In the genomic region with DNA sequence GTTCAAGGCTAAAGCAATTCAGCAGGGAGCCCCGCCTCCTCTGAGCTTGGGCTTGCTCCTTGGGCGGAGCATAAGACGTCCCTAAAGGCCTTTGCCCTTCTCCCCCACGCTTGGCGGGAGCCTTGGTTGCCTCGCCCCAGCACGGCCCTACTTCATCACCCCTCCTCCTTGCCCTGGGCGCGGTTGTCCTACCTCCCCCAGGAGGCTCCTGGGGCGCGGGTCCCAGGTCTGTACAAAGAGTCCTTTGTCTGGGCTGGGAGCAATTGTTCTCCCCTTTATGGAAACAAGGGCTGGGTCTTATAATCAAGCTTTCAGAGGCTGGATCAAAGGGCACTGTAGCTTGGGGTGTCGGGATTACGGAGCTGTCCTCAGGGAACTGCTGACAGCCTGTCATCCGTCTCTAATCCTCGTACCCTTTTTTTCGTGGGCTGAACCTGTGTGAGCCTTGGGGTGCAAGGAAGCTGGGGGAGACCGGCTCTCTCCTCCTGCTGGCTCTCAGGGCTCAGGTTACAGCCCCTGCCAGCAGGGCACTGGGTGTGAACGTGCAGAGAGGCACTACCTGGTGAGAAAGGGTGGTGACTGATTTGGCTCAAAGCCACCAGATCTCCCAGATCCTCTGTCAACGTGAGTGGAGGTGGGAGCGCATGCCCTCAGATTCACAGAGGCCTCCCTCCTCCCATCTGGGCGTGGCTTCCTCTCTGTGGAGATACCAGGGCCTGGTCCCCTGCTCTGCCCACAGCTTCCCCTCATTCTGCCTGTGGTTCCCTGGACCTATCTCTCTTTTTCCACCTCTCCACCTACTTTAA, we compare ENCODE assay signal across 7 mouse cellular contexts. TPM values are rescaled to one million over a fixed set of nuclear protein-coding genes. Genes with fewer than 3 reads are reported as not detected.
DNase-seq lines count a peak whose midpoint lies in the region; ATAC-seq lines count a peak whose summit lies in the region.

No protein-coding gene starts in this region.

- ATAC-seq in common myeloid progenitor, adult 5-6 weeks (replicated peaks; ENCODE audit: low read depth, poor library complexity, severe bottlenecking) = peak; percentile 94
- ATAC-seq in limb, embryonic 12.5 days (ENCODE audit: insufficient number of reproducible peaks, insufficient read depth, low FRiP score, low TSS enrichment, low read depth) = peak; percentile 46
- 0 out of 2 replicates have a peak, but pooled peaks have one; percentile 32 for ATAC-seq in midbrain, embryonic 16.5 days

- H3K4me1 ChIP-seq in hindbrain, embryonic 10.5 days (replicated peaks) = peaks cover 27% of the 10 kb centered on the region
- peaks cover 24% of the 10 kb centered on the region for H3K4me1 ChIP-seq in limb, embryonic 12.5 days (replicated peaks)
- peaks cover 6% of the 10 kb centered on the region; the same call in 1 of the 2 replicates for H3K4me1 ChIP-seq in midbrain, embryonic 16.5 days (ENCODE audit: control insufficient read depth, insufficient read depth, low read length)

- H3K4me3 ChIP-seq in hindbrain, embryonic 10.5 days = peak overlapping the region; percentile 43
- peak overlapping the region; percentile 19 for H3K4me3 ChIP-seq in limb, embryonic 12.5 days (replicated peaks)
- no peak overlapping the region for H3K4me3 ChIP-seq in midbrain, embryonic 16.5 days (ENCODE audit: low read depth, low read length)

- peak overlapping the region; percentile 77 for H3K27ac ChIP-seq in hindbrain, embryonic 10.5 days
- peak overlapping the region; percentile 69 for H3K27ac ChIP-seq in limb, embryonic 12.5 days
- no peak overlapping the region for H3K27ac ChIP-seq in midbrain, embryonic 16.5 days (ENCODE audit: low read length)

- 0 out of 2 replicates have a peak overlapping the region, but pooled peaks have one; percentile 40 for H3K9ac ChIP-seq in limb, embryonic 12.5 days (replicated peaks)
- 0 out of 2 replicates have a peak overlapping the region, but pooled peaks have one; percentile 18 for H3K9ac ChIP-seq in midbrain, embryonic 16.5 days (ENCODE audit: low read depth, low read length)

- WGBS in hindbrain, embryonic 10.5 days = 1% methylated on average over 21 of the region's 21 CpGs
- 2% methylated on average over 21 of the region's 21 CpGs for WGBS in limb, embryonic 12.5 days
- 6% methylated on average over 21 of the region's 21 CpGs for WGBS in midbrain, embryonic 16.5 days

- H3K9me3 ChIP-seq in hindbrain, embryonic 10.5 days = no peaks in the 10 kb centered on the region
- no peaks in the 10 kb centered on the region for H3K9me3 ChIP-seq in limb, embryonic 12.5 days
- H3K9me3 ChIP-seq in midbrain, embryonic 16.5 days (replicated peaks; ENCODE audit: control insufficient read depth, low read length, poor library complexity, severe bottlenecking) = no peaks in the 10 kb centered on the region

- DNase-seq in MEL-GATA-1-ER (ENCODE audit: extremely low read depth, low read depth) = peak; percentile 64
- peak; percentile 58 for DNase-seq in hindbrain, embryonic 10.5 days (ENCODE audit: low spot score)
- no peak for DNase-seq in frontal cortex, postnatal 14 days (ENCODE audit: low spot score in 2 of 2)
- DNase-seq in adrenal gland, adult (ENCODE audit: inconsistent age in 2 of 2, low spot score in 1 of 2) = no peak

- no peaks in the 10 kb centered on the region for H3K36me3 ChIP-seq in hindbrain, embryonic 10.5 days
- H3K36me3 ChIP-seq in limb, embryonic 12.5 days = no peaks in the 10 kb centered on the region
- H3K36me3 ChIP-seq in midbrain, embryonic 16.5 days (ENCODE audit: control insufficient read depth, insufficient read depth, low read length) = no peaks in the 10 kb centered on the region

- peak overlapping the region; percentile 48 for H3K4me2 ChIP-seq in limb, embryonic 12.5 days
- peak overlapping the region; percentile 44 for H3K4me2 ChIP-seq in midbrain, embryonic 16.5 days (ENCODE audit: low read length)

- peaks cover 8% of the 10 kb centered on the region for H3K27me3 ChIP-seq in hindbrain, embryonic 10.5 days (ENCODE audit: insufficient read depth, poor library complexity, severe bottlenecking)
- H3K27me3 ChIP-seq in limb, embryonic 12.5 days = no peaks in the 10 kb centered on the region
- no peaks in the 10 kb centered on the region for H3K27me3 ChIP-seq in midbrain, embryonic 16.5 days (ENCODE audit: control insufficient read depth, insufficient read depth, low read depth, low read length)

RNA-seq across cellular contexts. Expression of a gene that starts 31.7 kb away (rescaled TPM):
- total RNA-seq in common myeloid progenitor, adult 5-6 weeks (2017) = not detected in 2 replicates
- polyA plus RNA-seq in hindbrain, embryonic 10.5 days (2016; fragmentation: Nextera tagmentation; extraction: Ambion mirVana) = not detected in 2 replicates
- not detected in 2 replicates for polyA plus RNA-seq in limb, embryonic 12.5 days (2016; fragmentation: Nextera tagmentation; extraction: Ambion mirVana)
- polyA plus RNA-seq in midbrain, embryonic 16.5 days (2015; fragmentation: Nextera tagmentation; extraction: Ambion mirVana) = 1.1 and 2.7 TPM in 2 replicates

RNA-seq across cellular contexts. Expression of a gene that starts 52.6 kb away (rescaled TPM):
- 16.2 and 16.4 TPM in 2 replicates for total RNA-seq in common myeloid progenitor, adult 5-6 weeks (2017)
- 61.1 and 95.3 TPM in 2 replicates for polyA plus RNA-seq in hindbrain, embryonic 10.5 days (2016; fragmentation: Nextera tagmentation; extraction: Ambion mirVana)
- 51.8 and 57.7 TPM in 2 replicates for polyA plus RNA-seq in limb, embryonic 12.5 days (2016; fragmentation: Nextera tagmentation; extraction: Ambion mirVana)
- 390 and 409 TPM in 2 replicates for polyA plus RNA-seq in midbrain, embryonic 16.5 days (2015; fragmentation: Nextera tagmentation; extraction: Ambion mirVana)

RNA-seq across cellular contexts. Expression of a gene that starts 59.2 kb away (rescaled TPM):
- total RNA-seq in common myeloid progenitor, adult 5-6 weeks (2017) = not detected in 2 replicates
- polyA plus RNA-seq in hindbrain, embryonic 10.5 days (2016; fragmentation: Nextera tagmentation; extraction: Ambion mirVana) = 1.9 and 2.5 TPM in 2 replicates
- polyA plus RNA-seq in limb, embryonic 12.5 days (2016; fragmentation: Nextera tagmentation; extraction: Ambion mirVana) = 5.7 and 6.0 TPM in 2 replicates
- polyA plus RNA-seq in midbrain, embryonic 16.5 days (2015; fragmentation: Nextera tagmentation; extraction: Ambion mirVana) = 0.35 TPM in 1 of 2 replicates, not detected in the other

Comparison
In these comparisons a context has a peak if more than half of its experiments do, and no peak if none do; other contexts are left out.
1. DNase-seq: peak in MEL-GATA-1-ER (single experiment) and hindbrain, embryonic 10.5 days (single experiment); none in frontal cortex, postnatal 14 days (0 of 2) and adrenal gland, adult (0 of 2).
2. ATAC-seq: peak in every context shown above with its lines; median percentile 94 in common myeloid progenitor, adult 5-6 weeks; 46 in limb, embryonic 12.5 days; 32 in midbrain, embryonic 16.5 days.